Mouse (Mus musculus) heart, postnatal 4 days (tissue): ENCODE measurements around the gene Teddm1b. TPM values are rescaled to one million over a fixed set of nuclear protein-coding genes. Genes with fewer than 3 reads are reported as not detected.
"Not testable (repeated sequence)": the region's sequence is repeated elsewhere in the genome, so short reads cannot be mapped to it uniquely, and the experiment has no call there.

ENCODE experiments used
- DNase-seq: peaks from one replicate; pipeline ENCODE4 v3.0.0; 2021
- total RNA-seq, 2 experiments: library from RNA; stranded (reverse); gene quantifications; 2 replicates each; pipeline ENCODE4 v1.2.3; 2021

The Teddm1b gene
- not detected for total RNA-seq

GRCm38 (mm10) chr1:153874045-153874444, at the start of gene Teddm1b:
TSS of gene Teddm1b (plus strand) at chr1:153874345.
- DNase-seq = no peak

GRCm38 (mm10) chr1:153830746-153831145, 43.4 kb upstream of the Teddm1b start:
- no peak for DNase-seq

- no peak for DNase-seq
Observed at GRCm38 (mm10) chr1:153836036-153836435, 38.1 kb upstream of the Teddm1b start.

GRCm38 (mm10) chr1:153842121-153842740, 31.9 kb upstream of the Teddm1b start:
- no peak for DNase-seq

GRCm38 (mm10) chr1:153844042-153844441, 30.1 kb upstream of the Teddm1b start, which contains the start of gene Rgsl1:
TSS of gene Rgsl1 (minus strand) at chr1:153844142.
- DNase-seq = no peak

- DNase-seq = no peak
Observed at GRCm38 (mm10) chr1:153846420-153846819, 27.7 kb upstream of the Teddm1b start.

- DNase-seq = no peak
Observed at GRCm38 (mm10) chr1:153846867-153847266, 27.3 kb upstream of the Teddm1b start.

- not testable (repeated sequence) for DNase-seq
Observed at GRCm38 (mm10) chr1:153852696-153853095, 21.4 kb upstream of the Teddm1b start.

GRCm38 (mm10) chr1:153855946-153856345, 18.2 kb upstream of the Teddm1b start:
- DNase-seq = no peak

GRCm38 (mm10) chr1:153880391-153880790, 6.2 kb downstream of the Teddm1b start:
- not testable (repeated sequence) for DNase-seq

GRCm38 (mm10) chr1:153886024-153886633, 12.0 kb downstream of the Teddm1b start:
- no peak for DNase-seq

GRCm38 (mm10) chr1:153890121-153890520, 16.0 kb downstream of the Teddm1b start:
- no peak for DNase-seq

GRCm38 (mm10) chr1:153891442-153891841, 17.3 kb downstream of the Teddm1b start, which contains the start of gene Teddm1a:
TSS of gene Teddm1a (plus strand) at chr1:153891742.
- no peak for DNase-seq

GRCm38 (mm10) chr1:153893746-153894145, 19.6 kb downstream of the Teddm1b start:
- DNase-seq = no peak

GRCm38 (mm10) chr1:153894201-153894893, 20.2 kb downstream of the Teddm1b start:
- no peak for DNase-seq

GRCm38 (mm10) chr1:153894979-153895378, 20.8 kb downstream of the Teddm1b start:
- peak; percentile 81 for DNase-seq

GRCm38 (mm10) chr1:153897196-153897595, 23.1 kb downstream of the Teddm1b start:
- no peak for DNase-seq

- no peak for DNase-seq
Observed at GRCm38 (mm10) chr1:153898989-153899730, 25.0 kb downstream of the Teddm1b start.

GRCm38 (mm10) chr1:153899731-153900380, 25.7 kb downstream of the Teddm1b start, which contains the start of the genes Glul and Teddm2:
TSS of gene Glul (plus strand) at chr1:153899944.
TSS of gene Teddm2 (minus strand) at chr1:153900228.
- peak; percentile 97 for DNase-seq

GRCm38 (mm10) chr1:153900381-153900780, 26.2 kb downstream of the Teddm1b start:
- peak; percentile 52 for DNase-seq

- DNase-seq = peak; percentile 42
Observed at GRCm38 (mm10) chr1:153900860-153901730, 26.9 kb downstream of the Teddm1b start.
